Mouse (Mus musculus): Measurements from ENCODE around the gene Slc38a9.

- no peak for TF ChIP-seq POLR2A (IDR thresholded peaks at IDR 0.05; ENCODE audit: control insufficient read depth, extremely low read depth, insufficient read depth, low read length, poor library complexity)
- TF ChIP-seq CTCF (IDR thresholded peaks at IDR 0.05; ENCODE audit: borderline replicate concordance, control insufficient read depth, extremely low read depth, insufficient read depth, low read length, poor library complexity) = no peak
Observed at GRCm38 (mm10) chr13:112764556-112764955, 104.0 kb downstream of the Slc38a9 start.
